Mouse (Mus musculus) brain, adult 10 weeks (tissue): ENCODE data around the gene Spatc1l. TPM values are rescaled to one million over a fixed set of nuclear protein-coding genes. Genes with fewer than 3 reads are reported as not detected.

Experiments used
- polyA plus RNA-seq: library from polyadenylated mRNA; stranded (reverse); fragments of 350-450 nt; fragmentation: Illumina TruSeq; extraction: RNeasy Lipid Tissue Mini Kit (QIAGEN cat#74804); gene quantifications from one replicate; pipeline ENCODE4 v1.2.3, GENCODE M21; 2015; ENCODE audit warnings: low read depth, low replicate concordance

Spatc1l gene
- polyA plus RNA-seq, result not detected

DNA sequence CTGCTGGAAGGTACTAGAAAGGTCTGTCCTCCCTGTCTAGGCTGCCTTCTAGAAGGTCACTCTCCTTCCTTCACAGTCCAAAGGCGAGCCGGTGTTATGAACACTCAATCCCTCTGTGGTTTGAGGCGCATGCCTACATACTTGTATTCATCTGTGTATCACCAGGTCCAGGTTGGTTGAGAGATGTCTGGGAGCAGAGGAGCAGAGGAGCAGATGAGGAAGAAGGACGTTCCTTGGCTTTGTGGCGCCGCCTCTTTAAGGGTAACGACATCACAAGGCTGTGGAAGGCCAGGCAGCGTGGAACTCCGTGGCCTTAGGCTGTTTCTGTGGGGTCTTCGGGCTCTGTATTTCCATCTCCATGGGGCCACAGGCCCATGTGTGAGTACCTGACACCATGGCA, at the start of gene Spatc1l:
Spatc1l (plus strand) TSS at position 301 of the 400 bp plus-strand sequence.

DNA sequence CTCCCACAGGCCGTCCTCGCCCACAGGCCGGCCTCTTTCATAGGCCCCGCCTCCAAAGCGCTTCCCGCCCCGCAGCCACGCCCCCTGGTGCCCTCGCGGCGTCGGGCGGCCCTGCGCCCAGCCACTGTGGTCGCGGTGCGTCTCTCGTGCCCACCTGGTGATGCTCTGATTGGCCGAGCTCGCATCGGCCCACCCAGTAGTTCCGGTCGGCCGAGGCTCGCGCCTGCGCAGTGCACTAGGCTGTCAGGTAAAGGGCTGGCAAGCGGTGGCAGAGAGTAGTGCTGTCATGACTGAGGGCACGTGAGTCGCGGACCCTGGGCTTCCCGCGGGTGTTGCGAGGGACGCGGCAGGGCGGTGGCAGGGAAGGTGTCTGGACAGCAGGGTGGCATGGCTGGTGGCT, 30.7 kb upstream of the Spatc1l start, which contains the start of gene Lss:
Lss (plus strand) TSS at position 214 of the 400 bp plus-strand sequence.

DNA sequence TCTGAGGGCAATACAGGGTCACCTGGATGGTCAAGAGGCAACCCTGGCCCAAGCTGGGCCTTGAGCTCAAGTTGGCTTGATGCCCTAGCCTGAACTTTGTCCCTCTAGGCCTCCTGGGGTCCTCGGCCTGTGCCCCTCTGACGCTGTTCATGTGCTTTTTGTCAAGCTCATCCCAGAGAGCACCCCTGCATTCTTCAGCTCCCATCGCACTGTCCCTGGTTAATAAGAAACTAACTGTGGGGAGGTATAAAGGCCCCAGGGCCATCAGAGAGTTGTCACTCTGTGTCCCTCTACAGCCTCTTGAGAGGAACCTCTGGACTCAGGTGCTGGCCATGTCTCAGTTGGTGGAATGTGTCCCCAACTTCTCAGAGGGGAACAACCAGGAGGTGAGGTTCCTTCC, 13.3 kb downstream of the Spatc1l start, which contains the start of gene Ftcd:
Ftcd (plus strand) TSS at position 275 of the 400 bp plus-strand sequence.

Other genes with a start within 250 kb of the Spatc1l start
- gene Dip2a, start 217.0 kb upstream of the Spatc1l start, polyA plus RNA-seq, result 42.7 TPM
- not detected for gene AC141477.1, start 121.8 kb upstream of the Spatc1l start, polyA plus RNA-seq
- gene Pcnt, start 119.5 kb upstream of the Spatc1l start, polyA plus RNA-seq, result 18.6 TPM
- not detected for gene 2610028H24Rik, start 113.2 kb upstream of the Spatc1l start, polyA plus RNA-seq
- gene Mcm3ap, start 93.3 kb upstream of the Spatc1l start, polyA plus RNA-seq, result 37.0 TPM
- gene Ybey, start 93.2 kb upstream of the Spatc1l start, polyA plus RNA-seq, result 3.3 TPM
- 27.9 TPM for gene Lss, start 30.7 kb upstream of the Spatc1l start, polyA plus RNA-seq
- not detected for gene Ftcd, start 13.4 kb downstream of the Spatc1l start, polyA plus RNA-seq
- 8.7 TPM for gene Col6a2, start 61.4 kb downstream of the Spatc1l start, polyA plus RNA-seq
- gene Col6a1, start 163.9 kb downstream of the Spatc1l start, polyA plus RNA-seq, result 35.0 TPM